Mouse (Mus musculus) liver, embryonic 14.5 days (tissue): Measurements from ENCODE around the gene Slc8b1. TPM values are rescaled to one million over a fixed set of nuclear protein-coding genes. Genes with fewer than 3 reads are reported as not detected.
"Not testable (repeated sequence)": the region's sequence is repeated elsewhere in the genome, so short reads cannot be mapped to it uniquely, and the experiment has no call there.

Experiments
- ATAC-seq: fragments of 200-750 bp; cut with Nextera tagmentation; 2 replicates; pipeline ENCODE4 v1.8.0; 2017; ENCODE audit warnings: moderate number of reproducible peaks, mild to moderate bottlenecking, moderate library complexity; ENCODE audit not compliant: insufficient read depth
- DNase-seq, 3 experiments: peaks; one replicate each; pipeline ENCODE4 v3.0.0-alpha.2; 2012 to 2013; ENCODE audit warnings: low read depth in 3 of 3, low spot score in 3 of 3
- H3K27ac ChIP-seq: fragments of 300-500 bp; sonication (generic); 2 replicates; pipeline ENCODE4 v1.5.1; 2014; ENCODE audit warnings: moderate library complexity, mild to moderate bottlenecking, control low read depth, inconsistent platforms
- H3K27me3 ChIP-seq: fragments of 300-500 bp; sonication (generic); 2 replicates; pipeline ENCODE4 v1.6.1; 2014; ENCODE audit warnings: mild to moderate bottlenecking, low read length, moderate library complexity; ENCODE audit not compliant: control insufficient read depth, insufficient read depth
- H3K36me3 ChIP-seq: fragments of 300-500 bp; sonication (generic); replicated peaks from 2 replicates; pipeline ENCODE4 v1.6.1; 2014; ENCODE audit warnings: low read depth; ENCODE audit not compliant: control insufficient read depth, insufficient read depth
- H3K4me1 ChIP-seq, 2 experiments: fragments of 200-500 bp in 1 of 2; fragments of 300-500 bp in 1 of 2; sonication (generic) in 1 of 2; replicated peaks; 2 replicates each; pipeline ENCODE4 v1.6.1; 2012 to 2014; ENCODE audit warnings: antibody characterized with exemption in 1 of 2, inconsistent platforms in 1 of 2, low read length in 1 of 2; ENCODE audit not compliant: control insufficient read depth in 2 of 2, insufficient read depth in 2 of 2
- H3K4me2 ChIP-seq: fragments of 300-500 bp; sonication (generic); 2 replicates; pipeline ENCODE4 v1.6.1; 2014; ENCODE audit warnings: low read depth, mild to moderate bottlenecking, control low read depth, moderate library complexity
- H3K4me3 ChIP-seq, 2 experiments: fragments of 200-500 bp in 1 of 2; fragments of 300-500 bp in 1 of 2; sonication (generic) in 1 of 2; 2 replicates each; pipeline ENCODE4 v1.5.1; 2012 to 2014; ENCODE audit warnings: low read depth in 2 of 2, low read length in 2 of 2, mild to moderate bottlenecking in 2 of 2, control low read depth in 1 of 2, inconsistent platforms in 1 of 2, moderate library complexity in 1 of 2; ENCODE audit not compliant: insufficient read depth in 1 of 2
- H3K9ac ChIP-seq: fragments of 300-500 bp; sonication (generic); replicated peaks from 2 replicates; pipeline ENCODE4 v1.6.1; 2014; ENCODE audit warnings: mild to moderate bottlenecking, control low read depth, moderate library complexity
- H3K9me3 ChIP-seq: fragments of 300-500 bp; sonication (generic); 2 replicates; pipeline ENCODE4 v1.6.1; 2016; ENCODE audit warnings: low read length, mixed read lengths; ENCODE audit not compliant: control insufficient read depth
- CTCF ChIP-seq: IDR thresholded peaks from 2 replicates; pipeline ENCODE4 v1.5.1; 2016; ENCODE audit warnings: antibody characterized with exemption, low read depth, control low read depth
- EP300 ChIP-seq: IDR thresholded peaks from 2 replicates; pipeline ENCODE4 v1.6.1; 2016; ENCODE audit warnings: antibody characterized with exemption, low read depth
- WGBS: fragments of 180-500 bp; shearing (Covaris S2); extraction: QIAGEN DNeasy Blood & Tissue Kit; methylation state at CpG from one replicate; pipeline ENCODE4 v1.1.7; 2014; ENCODE audit not compliant: insufficient replicate concordance; 5-methylcytosine and 5-hydroxymethylcytosine counted together
- polyA plus RNA-seq, 2 experiments: library from polyadenylated mRNA; depleted of rRNA in 1 of 2; stranded (reverse) in 1 of 2; unstranded in 1 of 2; fragments of >200 nt; fragmentation: Nextera tagmentation in 1 of 2; extraction: Ambion mirVana in 1 of 2; gene quantifications; 2 replicates each; pipeline versions ENCODE4 v1.2.1 to v1.2.3; 2012 to 2014

Slc8b1 gene
- polyA plus RNA-seq, 2 experiments: 1.4 to 5.2 TPM

DNA sequence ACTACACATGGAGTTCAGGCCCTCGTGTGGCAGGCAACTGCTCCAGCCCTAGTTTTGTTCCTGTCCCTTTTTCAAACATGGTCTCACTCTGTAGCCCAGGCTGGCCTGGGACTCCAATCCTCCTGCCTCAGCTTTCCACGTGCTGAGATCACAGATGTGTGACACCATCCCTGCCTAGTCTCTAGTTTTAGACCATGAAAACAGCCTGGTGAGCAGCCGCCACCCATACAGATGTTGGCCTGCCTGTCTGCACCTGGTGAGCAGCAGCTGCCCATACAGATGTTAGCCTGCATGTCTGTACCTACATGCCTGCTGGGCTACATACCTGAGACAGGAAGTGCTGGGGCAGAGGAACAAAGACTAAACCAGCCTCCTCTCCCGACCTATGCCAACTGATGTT lies 11.8 kb upstream of the Slc8b1 start:
- Histone ChIP-seq H3K4me2 (no peak overlapping the region), H3K27ac (no peak overlapping the region), H3K9me3 (no peaks in the 10 kb centered on the region), H3K4me3 (no peak overlapping the region), H3K4me1 (peaks cover 0 to 6% of the 10 kb centered on the region in 2 experiments; a peak in 1 of 4 replicates), H3K27me3 (no peaks in the 10 kb centered on the region), H3K36me3 (no peaks in the 10 kb centered on the region), H3K9ac (no peak overlapping the region)
- ATAC-seq (no peak), DNase-seq (no peak)
- TF ChIP-seq EP300: no peak
- TF ChIP-seq CTCF: no peak
- WGBS: 61% methylated on average over 4 of the region's 4 CpGs

DNA sequence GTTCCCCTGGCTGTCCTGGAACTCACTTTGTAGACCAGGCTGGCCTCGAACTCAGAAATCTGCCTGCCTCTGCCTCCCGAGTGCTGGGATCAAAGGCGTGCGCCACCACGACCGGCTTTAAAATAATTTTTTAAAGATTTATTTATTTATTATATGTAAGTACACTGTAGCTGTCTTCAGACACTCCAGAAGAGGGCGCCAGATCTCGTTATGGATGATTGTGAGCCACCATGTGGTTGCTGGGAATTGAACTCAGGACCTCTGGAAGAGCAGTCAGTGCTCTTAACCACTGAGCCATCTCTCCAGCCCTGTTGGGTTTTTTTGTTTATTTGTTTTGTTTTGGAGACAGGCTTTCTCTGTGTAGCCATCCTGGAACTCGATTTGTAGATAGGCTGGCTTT lies 10.4 kb upstream of the Slc8b1 start:
- not testable (repeated sequence) for H3K4me3 ChIP-seq, H3K4me1 ChIP-seq, H3K27ac ChIP-seq, ATAC-seq, H3K9me3 ChIP-seq, H3K36me3 ChIP-seq, H3K9ac ChIP-seq, H3K4me2 ChIP-seq, DNase-seq, H3K27me3 ChIP-seq
- WGBS: 71% methylated on average over 9 of the region's 9 CpGs

DNA sequence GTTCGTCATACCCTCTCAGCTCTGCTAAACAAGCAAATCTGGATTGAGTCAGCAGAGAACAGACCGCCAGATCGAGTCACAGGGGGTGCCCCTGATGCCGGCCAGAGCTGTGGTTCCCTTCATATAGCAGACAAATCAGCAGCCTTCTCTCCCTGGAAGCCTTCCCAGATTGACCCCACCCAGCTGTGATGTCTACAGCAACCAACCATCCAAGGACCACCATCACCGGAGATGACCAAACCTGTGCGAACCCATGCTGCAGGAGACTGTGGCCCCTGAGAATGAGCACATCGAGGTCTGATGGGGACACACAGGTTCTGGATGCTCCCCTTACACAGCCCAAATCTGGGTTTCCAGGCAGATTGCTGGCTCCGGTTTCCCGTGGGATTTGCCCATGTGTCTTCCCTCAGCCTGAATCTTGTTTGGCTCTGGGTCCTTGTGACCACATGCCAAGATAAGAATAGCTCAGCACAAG lies 8.8 kb upstream of the Slc8b1 start:
- Histone ChIP-seq H3K4me1 (peaks cover 0 to 9% of the 10 kb centered on the region in 2 experiments; a peak in 2 of 4 replicates), H3K27ac (no peak overlapping the region), H3K4me3 (peak overlapping the region; percentile 83 to 87; a peak in 3 of 4 replicates), H3K27me3 (no peaks in the 10 kb centered on the region), H3K9ac (no peak overlapping the region), H3K4me2 (peak overlapping the region; percentile 84), H3K36me3 (no peaks in the 10 kb centered on the region), H3K9me3 (no peaks in the 10 kb centered on the region)
- WGBS: 61% methylated on average over 9 of the region's 9 CpGs
- ATAC-seq (no peak), DNase-seq (no peak)
- TF ChIP-seq EP300 (no peak), CTCF (no peak)

GRCm38 (mm10) chr5:120502675-120503143 lies 8.3 kb upstream of the Slc8b1 start:
- Histone ChIP-seq H3K4me3 (peak overlapping the region; percentile 83 to 87), H3K36me3 (no peaks in the 10 kb centered on the region), H3K9ac (peak overlapping the region; percentile 76), H3K27ac (no peak overlapping the region), H3K4me1 (peaks cover 0 to 9% of the 10 kb centered on the region in 2 experiments; a peak in 2 of 4 replicates), H3K9me3 (no peaks in the 10 kb centered on the region), H3K27me3 (no peaks in the 10 kb centered on the region), H3K4me2 (peak overlapping the region; percentile 84)
- no peak for TF ChIP-seq CTCF
- no peak for TF ChIP-seq EP300
- DNase-seq: no peak
- whole genome bisulfite sequencing: 8% methylated on average over 12 of the region's 12 CpGs
- 0 out of 2 replicates have a peak, but pooled peaks have one; percentile 2 for ATAC-seq

DNA sequence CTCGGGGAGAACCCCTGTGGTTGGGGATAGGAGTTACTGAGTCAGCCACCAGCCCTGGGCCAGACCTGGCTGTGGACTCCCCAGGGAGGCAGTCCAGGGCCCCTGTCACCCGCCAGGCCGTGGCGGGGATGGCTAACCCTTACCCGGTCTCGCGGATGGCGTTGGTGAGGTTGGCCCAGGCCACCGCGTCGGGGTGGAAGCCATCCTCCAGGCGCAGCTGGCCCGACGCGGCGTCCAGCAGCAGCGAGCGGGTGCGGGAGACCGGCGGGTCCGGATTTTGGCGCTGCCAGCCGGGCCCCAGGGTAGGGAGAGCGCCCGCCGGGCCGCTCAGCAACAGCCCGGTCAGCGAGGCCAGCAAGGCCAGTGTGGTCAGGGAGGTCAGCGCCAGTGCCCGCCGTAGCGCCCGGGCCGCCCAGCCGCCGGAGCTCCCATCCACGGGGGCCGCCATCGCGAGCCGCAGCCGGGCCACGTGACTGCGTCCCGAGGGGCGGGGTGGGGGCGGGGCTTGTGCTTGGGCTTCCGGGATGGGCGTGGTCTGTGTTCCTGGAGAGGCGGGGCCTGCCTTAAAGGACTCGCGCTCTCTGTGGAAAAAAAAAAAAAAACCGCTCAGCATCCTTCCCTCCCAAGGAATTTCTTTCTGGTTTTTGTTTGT lies 7.7 kb upstream of the Slc8b1 start, which contains the start of gene Plbd2:
Plbd2 (minus strand) TSS at position 482 of the 652 bp plus-strand sequence.
- ATAC-seq (peak; percentile 66), DNase-seq (peak; percentile 66 to 77 (median 73))
- H3K9me3 ChIP-seq: no peaks in the 10 kb centered on the region
- no peak for TF ChIP-seq EP300
- no peak for TF ChIP-seq CTCF
- H3K36me3 ChIP-seq: no peaks in the 10 kb centered on the region
- under 1% methylated on average over 55 of the region's 55 CpGs for WGBS
- peak within 1 kb of the TSS; percentile 83 to 87 for H3K4me3 ChIP-seq
- peaks cover 0 to 9% of the 10 kb centered on the region in 2 experiments; a peak in 2 of 4 replicates for H3K4me1 ChIP-seq
- H3K27me3 ChIP-seq: no peaks in the 10 kb centered on the region
- H3K27ac ChIP-seq: no peak within 1 kb of the TSS
- H3K9ac ChIP-seq: peak within 1 kb of the TSS; percentile 76
- peak within 1 kb of the TSS; percentile 84 for H3K4me2 ChIP-seq
